Mouse (Mus musculus): ENCODE results near the gene Pax5. TPM values are rescaled to one million over a fixed set of nuclear protein-coding genes. Genes with fewer than 3 reads are reported as not detected.

Pax5 gene
- polyA plus RNA-seq, 1 experiment from 2014 or later: 7.8 TPM

DNA sequence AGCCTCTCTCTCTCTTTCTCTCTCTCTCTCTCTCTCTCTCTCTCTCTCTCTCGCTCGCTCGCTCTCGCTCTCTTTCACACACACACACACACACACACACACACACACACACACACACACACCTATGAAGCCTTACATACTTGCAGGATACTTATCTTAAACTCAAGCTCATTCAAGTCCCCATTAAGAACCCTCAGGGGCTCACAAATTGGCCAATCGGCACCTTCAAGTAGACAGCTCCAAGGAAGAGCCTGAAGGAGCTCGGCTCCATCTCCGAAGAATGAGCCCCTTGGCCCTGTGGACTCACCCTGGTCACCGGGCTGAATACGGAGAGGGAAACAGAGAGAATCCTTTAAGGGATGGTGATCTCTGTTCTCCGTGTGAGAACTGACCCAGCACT, 141.1 kb downstream of the Pax5 start:
- 84% methylated on average over 10 of the region's 10 CpGs for WGBS
- H3K9me3 ChIP-seq: no peaks in the 10 kb centered on the region
- no peak overlapping the region for H3K9ac ChIP-seq
- peaks cover 17% of the 10 kb centered on the region for H3K27me3 ChIP-seq (replicated peaks)
- H3K4me1 ChIP-seq: no peaks in the 10 kb centered on the region
- H3K4me3 ChIP-seq: no peak overlapping the region
- no peak for ATAC-seq (replicated peaks)
- H3K27ac ChIP-seq: no peak overlapping the region
- no peak overlapping the region for H3K4me2 ChIP-seq
- no peaks in the 10 kb centered on the region for H3K36me3 ChIP-seq (replicated peaks)

DNA sequence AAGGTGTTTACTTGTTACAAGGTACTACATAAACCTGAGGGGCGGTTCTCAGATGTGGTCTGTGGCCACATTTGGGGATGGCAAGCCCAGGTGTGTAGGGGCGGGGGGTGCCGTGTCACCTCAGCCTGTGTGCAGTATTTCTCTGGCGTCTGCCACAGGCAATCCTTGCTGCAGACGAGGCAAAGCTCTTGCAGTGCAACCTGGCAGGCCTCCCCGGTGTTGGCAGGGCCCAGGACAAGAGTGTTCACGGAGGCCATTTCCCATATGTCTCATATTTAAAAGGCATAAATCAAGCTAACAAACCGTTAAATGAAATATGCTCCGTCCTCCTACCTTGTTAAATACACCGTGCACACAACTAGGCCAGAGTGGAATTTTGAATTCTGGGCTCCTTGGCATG, 141.6 kb downstream of the Pax5 start:
- H3K27ac ChIP-seq: no peak overlapping the region
- no peak overlapping the region for H3K9ac ChIP-seq
- WGBS: 83% methylated on average over 10 of the region's 10 CpGs
- H3K27me3 ChIP-seq (replicated peaks): peaks cover 22% of the 10 kb centered on the region
- no peaks in the 10 kb centered on the region for H3K36me3 ChIP-seq (replicated peaks)
- H3K4me3 ChIP-seq: no peak overlapping the region
- no peak overlapping the region for H3K4me2 ChIP-seq
- H3K4me1 ChIP-seq: no peaks in the 10 kb centered on the region
- no peaks in the 10 kb centered on the region for H3K9me3 ChIP-seq
- no peak for ATAC-seq (replicated peaks)

DNA sequence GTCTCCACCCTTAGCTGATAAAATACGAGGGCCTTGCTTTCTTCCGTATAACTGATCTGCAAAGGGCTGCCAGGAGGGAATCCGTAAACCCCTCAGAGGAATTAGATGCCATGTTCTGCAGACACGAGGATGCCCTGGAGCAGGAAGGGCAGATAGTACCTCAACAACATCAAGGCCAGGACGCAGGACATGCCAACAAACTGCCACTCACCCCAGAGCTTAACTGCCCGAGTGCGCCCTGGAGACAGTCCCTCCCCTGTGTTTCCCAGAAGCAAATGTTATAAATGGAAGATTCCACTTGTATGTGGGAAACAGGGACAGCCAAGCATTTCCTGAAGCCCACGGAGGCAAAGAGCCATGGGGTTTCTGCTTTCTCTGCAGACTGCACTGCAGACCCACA, 143.9 kb downstream of the Pax5 start:
- Histone ChIP-seq H3K27ac (no peak overlapping the region), H3K9ac (no peak overlapping the region), H3K4me1 (no peaks in the 10 kb centered on the region), H3K4me3 (no peak overlapping the region), H3K9me3 (no peaks in the 10 kb centered on the region), H3K27me3 (replicated peaks) (peaks cover 33% of the 10 kb centered on the region), H3K4me2 (no peak overlapping the region), H3K36me3 (replicated peaks) (no peaks in the 10 kb centered on the region)
- no peak for ATAC-seq (replicated peaks)
- WGBS: 67% methylated on average over 8 of the region's 8 CpGs

DNA sequence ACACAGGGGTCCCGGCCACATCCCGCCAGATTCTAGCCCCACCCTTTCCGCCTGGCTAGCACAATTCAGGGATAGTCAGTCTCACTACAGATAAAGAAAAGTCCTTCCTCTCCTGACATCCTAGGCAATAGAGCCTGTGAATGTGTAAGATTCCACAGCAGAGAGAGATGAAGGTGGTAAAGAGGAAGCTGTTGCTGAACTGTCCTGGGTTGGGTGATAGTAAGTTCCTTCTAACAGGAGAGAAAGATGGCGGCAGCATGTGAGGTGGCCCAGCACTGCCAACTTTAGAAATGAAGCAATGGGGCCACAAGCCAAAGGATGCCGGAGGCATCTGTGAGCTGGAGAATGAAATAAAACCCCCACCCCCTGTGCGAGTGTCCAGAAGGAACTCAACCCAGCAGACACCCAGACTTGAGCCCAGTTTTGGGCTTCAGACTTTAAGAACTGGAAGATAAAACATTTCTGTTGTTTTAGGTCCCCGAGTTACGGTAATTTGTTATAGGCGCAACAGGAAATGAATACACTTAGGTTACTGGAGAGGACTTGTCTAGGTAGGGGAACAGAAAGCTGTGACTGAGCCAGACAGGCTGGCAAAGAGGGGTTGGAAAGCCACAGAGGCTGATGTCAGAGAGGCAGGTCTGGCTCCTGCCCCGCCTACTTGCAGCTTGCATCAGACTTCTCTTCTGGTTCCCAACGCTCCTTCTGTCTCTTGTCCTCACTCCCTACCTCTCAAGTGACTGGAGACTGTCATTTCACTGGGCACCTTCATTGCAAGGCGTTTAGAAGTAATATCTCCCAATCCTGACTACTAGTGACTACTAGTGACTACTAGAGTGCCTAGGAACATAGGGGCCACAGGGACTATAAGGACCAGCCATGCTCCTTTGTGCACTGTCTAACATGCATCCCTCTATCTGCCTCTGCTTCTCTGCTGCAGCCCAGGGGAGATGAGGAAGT, 144.9 kb downstream of the Pax5 start:
- Histone ChIP-seq H3K27me3 (replicated peaks) (peaks cover 34% of the 10 kb centered on the region), H3K36me3 (replicated peaks) (no peaks in the 10 kb centered on the region), H3K27ac (no peak overlapping the region), H3K4me3 (no peak overlapping the region), H3K4me1 (no peaks in the 10 kb centered on the region), H3K4me2 (no peak overlapping the region), H3K9me3 (no peaks in the 10 kb centered on the region), H3K9ac (no peak overlapping the region)
- WGBS: 81% methylated on average over 12 of the region's 12 CpGs
- no peak for ATAC-seq (replicated peaks)

DNA sequence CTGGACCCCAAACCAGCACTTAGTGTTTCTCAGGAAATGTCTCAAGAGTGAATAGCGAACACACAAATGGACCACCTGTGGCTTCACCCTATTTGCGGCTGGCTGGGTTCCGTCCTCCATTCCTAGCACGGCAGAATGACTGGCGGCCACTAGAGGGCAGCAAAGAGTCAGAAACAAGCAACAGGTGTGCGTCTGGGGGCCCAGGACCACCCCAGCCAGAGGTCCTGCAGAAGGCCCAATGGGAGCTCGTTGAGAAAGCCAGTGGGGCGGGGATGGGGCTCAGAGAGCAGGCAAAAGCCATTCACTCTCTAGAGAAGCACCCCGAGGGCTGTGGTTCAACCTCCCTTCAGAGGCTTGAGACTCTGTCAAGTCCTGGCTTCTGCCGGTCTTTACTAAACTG, 145.7 kb downstream of the Pax5 start:
- H3K27me3 ChIP-seq (replicated peaks): peaks cover 34% of the 10 kb centered on the region
- H3K36me3 ChIP-seq (replicated peaks): no peaks in the 10 kb centered on the region
- 7% methylated on average over 10 of the region's 10 CpGs for WGBS
- ATAC-seq (replicated peaks): 0 out of 2 replicates have a peak, but pooled peaks have one; percentile 48
- H3K4me3 ChIP-seq: no peak overlapping the region
- H3K27ac ChIP-seq: no peak overlapping the region
- no peak overlapping the region for H3K4me2 ChIP-seq
- no peaks in the 10 kb centered on the region for H3K9me3 ChIP-seq
- no peaks in the 10 kb centered on the region for H3K4me1 ChIP-seq
- H3K9ac ChIP-seq: no peak overlapping the region

DNA sequence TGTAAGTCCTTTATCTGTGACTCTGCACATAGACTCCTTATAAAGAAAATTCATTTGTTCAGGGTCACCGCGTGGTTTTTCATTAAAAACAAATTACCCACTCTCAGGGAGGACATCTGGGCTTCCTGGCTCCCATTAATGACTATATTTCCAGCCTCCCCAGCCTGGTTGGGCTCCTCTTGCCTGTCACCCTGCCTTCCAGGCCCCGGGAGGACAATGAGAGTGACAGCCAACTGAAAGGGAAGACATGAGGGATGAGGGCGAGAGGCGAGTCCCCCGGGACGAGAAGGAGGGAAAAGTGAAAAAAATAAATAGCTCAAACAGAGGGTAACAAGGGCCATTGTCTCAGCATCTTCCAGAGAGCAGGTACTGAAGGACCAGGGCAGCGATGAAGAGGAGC, 149.3 kb downstream of the Pax5 start:
- no peak overlapping the region for H3K4me2 ChIP-seq
- peaks cover 16% of the 10 kb centered on the region for H3K4me1 ChIP-seq
- H3K4me3 ChIP-seq: no peak overlapping the region
- no peak for ATAC-seq (replicated peaks)
- 23% methylated on average over 8 of the region's 8 CpGs for WGBS
- no peak overlapping the region for H3K9ac ChIP-seq
- H3K9me3 ChIP-seq: no peaks in the 10 kb centered on the region
- H3K36me3 ChIP-seq (replicated peaks): no peaks in the 10 kb centered on the region
- H3K27me3 ChIP-seq (replicated peaks): peaks cover 34% of the 10 kb centered on the region
- H3K27ac ChIP-seq: no peak overlapping the region

DNA sequence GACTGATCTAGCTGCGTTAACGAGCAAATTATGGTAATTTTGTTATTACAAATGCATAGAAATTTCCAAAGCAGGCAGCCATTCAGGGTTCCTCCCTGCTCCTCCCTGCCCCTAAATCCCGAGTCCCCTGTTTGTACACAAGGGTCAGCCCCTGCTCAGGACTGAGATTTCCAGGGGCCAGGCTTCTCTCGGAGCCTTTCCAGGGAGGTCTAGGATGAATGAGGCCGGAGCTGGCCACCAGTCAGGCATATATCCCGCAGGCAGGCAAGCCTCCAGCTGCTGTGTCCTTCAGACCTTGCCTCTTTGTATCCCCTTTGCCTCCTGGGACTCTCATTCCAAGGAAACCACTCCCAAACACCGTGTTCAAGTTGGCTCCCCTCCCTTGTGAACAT, 151.7 kb downstream of the Pax5 start:
- Histone ChIP-seq H3K4me1 (peaks cover 16% of the 10 kb centered on the region), H3K4me2 (peak overlapping the region; percentile 62), H3K27ac (peak overlapping the region; percentile 71), H3K9ac (no peak overlapping the region), H3K4me3 (no peak overlapping the region), H3K27me3 (replicated peaks) (peaks cover 11% of the 10 kb centered on the region), H3K9me3 (no peaks in the 10 kb centered on the region), H3K36me3 (replicated peaks) (no peaks in the 10 kb centered on the region)
- WGBS: 5% methylated on average over 7 of the region's 7 CpGs
- peak; percentile 40 for ATAC-seq (replicated peaks)

DNA sequence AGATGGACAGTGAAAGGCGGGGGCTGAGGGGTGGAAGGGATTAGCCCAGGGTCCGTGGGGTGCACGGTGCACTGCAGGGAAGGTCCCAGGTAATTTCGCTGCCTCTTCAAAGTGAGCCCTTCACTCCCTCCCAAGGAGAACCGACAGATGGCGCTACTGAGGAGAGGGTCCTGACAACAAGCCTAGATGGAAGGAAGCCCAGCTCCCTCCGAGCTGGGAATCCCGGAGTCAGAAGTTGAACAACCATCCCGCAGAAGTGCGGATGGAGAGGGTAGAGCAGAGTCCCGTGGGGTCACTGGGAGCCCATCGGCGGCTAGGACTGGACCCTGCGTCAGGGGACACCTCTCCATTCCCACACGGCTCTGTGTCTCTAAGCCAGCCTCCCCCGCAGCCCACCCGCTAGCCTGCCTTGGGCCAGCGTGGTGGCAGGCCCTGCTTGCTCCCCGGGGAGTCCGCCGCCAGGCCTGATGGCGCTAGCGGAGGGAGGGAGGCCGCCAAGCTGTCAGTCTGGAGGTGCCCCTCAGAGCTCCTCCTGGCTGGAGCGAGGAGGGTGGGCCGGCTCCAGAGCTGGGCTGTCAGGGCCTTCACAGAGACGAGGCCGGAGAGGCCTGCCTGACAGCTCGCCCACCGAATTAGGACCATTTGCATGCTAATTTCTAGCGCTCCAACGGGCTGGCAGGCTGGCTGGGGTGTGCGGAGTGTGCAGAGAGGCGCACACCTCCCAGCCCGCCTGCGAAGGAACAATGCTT, 152.3 kb downstream of the Pax5 start:
- peak; percentile 90 for ATAC-seq (replicated peaks)
- peaks cover 7% of the 10 kb centered on the region for H3K27me3 ChIP-seq (replicated peaks)
- peak overlapping the region; percentile 62 for H3K4me2 ChIP-seq
- 3% methylated on average over 36 of the region's 36 CpGs for WGBS
- no peaks in the 10 kb centered on the region for H3K36me3 ChIP-seq (replicated peaks)
- H3K4me3 ChIP-seq: peak overlapping the region; percentile 29
- H3K9ac ChIP-seq: peak overlapping the region; percentile 41
- H3K9me3 ChIP-seq: no peaks in the 10 kb centered on the region
- H3K27ac ChIP-seq: peak overlapping the region; percentile 71
- H3K4me1 ChIP-seq: peaks cover 16% of the 10 kb centered on the region

DNA sequence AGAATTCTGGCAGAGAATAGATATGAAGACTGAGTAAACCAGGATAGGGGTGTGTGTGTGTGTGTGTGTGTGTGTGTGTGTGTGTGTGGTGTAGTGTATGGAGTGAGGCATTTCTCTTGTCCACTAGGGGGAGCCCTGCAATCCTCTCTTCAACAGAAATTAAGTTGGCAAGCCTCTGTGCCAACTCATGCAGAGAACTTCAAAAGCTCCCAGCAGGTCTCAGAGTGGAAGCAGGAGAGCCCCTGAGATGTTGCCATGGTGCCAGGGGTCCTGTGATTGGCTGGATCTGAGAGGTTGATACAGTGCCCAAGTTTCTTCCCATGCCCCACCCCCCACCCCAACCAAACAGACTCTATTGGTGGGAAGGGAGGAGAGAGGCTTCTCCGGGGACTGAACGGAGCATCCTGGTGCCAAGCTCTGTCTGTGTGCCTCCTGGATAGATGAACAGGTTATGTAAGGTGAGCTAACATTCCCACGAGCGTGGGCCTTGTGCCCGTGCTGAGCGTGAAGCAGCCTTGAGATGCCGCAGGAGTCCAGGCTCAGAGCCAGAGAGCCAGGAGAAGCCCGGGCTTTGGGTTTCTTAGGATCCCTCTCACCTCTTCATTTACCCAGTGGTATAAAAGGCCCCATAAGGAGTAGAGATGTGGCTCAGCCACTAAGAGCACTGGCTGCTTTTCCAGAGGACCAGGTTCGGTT, 153.6 kb downstream of the Pax5 start:
- WGBS: 88% methylated on average over 9 of the region's 9 CpGs
- no peak overlapping the region for H3K27ac ChIP-seq
- ATAC-seq (replicated peaks): no peak

DNA sequence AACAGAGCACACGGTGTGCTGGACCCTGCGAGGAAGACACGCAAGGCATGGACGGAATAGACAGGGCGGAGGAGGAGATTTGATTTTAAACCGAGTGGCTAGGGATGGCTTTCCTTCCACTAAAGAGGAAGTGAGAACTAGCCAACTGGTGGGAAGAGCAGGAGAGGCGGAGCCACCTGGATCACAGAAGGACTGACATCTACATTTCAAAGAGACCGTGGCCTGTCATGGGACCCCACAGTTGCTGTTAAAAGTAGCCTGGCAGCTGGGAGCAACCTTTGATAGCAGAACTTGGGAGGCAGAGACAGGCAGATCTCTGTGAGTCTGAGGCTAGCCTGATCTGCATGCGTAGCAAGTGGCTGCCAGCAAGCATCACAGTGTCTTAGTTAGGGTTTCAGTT, 154.7 kb downstream of the Pax5 start:
- WGBS: 84% methylated on average over 9 of the region's 9 CpGs
- peaks cover 16% of the 10 kb centered on the region for H3K4me1 ChIP-seq
- H3K36me3 ChIP-seq (replicated peaks): no peaks in the 10 kb centered on the region
- no peak overlapping the region for H3K4me3 ChIP-seq
- no peaks in the 10 kb centered on the region; the same call in 1 of the 2 replicates for H3K27me3 ChIP-seq (replicated peaks)
- ATAC-seq (replicated peaks): no peak
- H3K27ac ChIP-seq: no peak overlapping the region
- H3K9ac ChIP-seq: no peak overlapping the region
- no peak overlapping the region for H3K4me2 ChIP-seq
- H3K9me3 ChIP-seq: no peaks in the 10 kb centered on the region

More for the DNA sequence above, 153.6 kb downstream of the Pax5 start:
- Histone ChIP-seq H3K9ac (no peak overlapping the region), H3K9me3 (no peaks in the 10 kb centered on the region), H3K36me3 (replicated peaks) (no peaks in the 10 kb centered on the region), H3K4me3 (no peak overlapping the region), H3K4me1 (peaks cover 16% of the 10 kb centered on the region), H3K27me3 (replicated peaks) (peaks cover 5% of the 10 kb centered on the region), H3K4me2 (no peak overlapping the region)

DNA sequence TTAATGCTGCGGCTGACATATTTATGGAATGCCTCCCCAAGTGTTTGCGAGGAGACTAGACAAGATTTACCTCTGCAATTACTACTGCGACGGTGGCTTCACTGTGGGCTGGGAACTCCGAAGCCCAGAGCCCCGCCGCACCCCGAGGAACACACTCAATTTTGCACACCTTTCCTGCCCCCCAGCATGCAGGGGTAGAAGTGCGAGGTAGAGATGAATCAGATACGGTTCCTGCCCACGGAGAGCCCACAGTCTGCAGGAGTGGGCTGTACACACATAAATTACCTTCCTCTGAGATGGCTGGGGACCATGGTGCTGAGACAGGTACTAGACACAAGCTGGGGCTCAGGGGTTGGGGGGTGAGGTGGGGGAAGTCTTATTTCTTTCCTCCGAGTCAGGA, 158.8 kb downstream of the Pax5 start:
- WGBS: 84% methylated on average over 12 of the region's 12 CpGs
- Histone ChIP-seq H3K27me3 (replicated peaks) (no peaks in the 10 kb centered on the region), H3K4me1 (no peaks in the 10 kb centered on the region), H3K9ac (no peak overlapping the region), H3K4me3 (no peak overlapping the region), H3K27ac (no peak overlapping the region), H3K9me3 (no peaks in the 10 kb centered on the region), H3K36me3 (replicated peaks) (no peaks in the 10 kb centered on the region), H3K4me2 (no peak overlapping the region)
- no peak for ATAC-seq (replicated peaks)

DNA sequence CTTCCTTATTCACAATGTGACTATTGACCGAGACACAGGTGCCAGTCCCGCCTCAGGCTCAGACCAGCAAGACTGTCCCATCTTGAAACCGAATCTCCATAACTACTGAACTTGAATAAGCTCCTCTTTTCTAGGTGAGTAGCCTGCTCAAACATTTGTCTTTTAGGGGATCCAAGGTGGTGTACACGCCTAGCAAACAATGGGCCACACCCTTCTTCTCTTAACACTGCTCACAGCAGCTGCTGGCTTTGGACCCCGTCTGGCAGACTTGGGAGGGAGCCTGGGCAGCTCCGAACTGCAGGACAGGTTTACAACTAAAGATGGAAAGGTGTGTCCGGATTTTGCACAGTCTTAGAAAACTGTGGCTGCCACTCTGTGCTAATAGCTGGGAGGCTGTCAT, 161.3 kb downstream of the Pax5 start:
- Histone ChIP-seq H3K36me3 (replicated peaks) (no peaks in the 10 kb centered on the region), H3K9ac (no peak overlapping the region), H3K27ac (no peak overlapping the region), H3K4me3 (no peak overlapping the region), H3K4me1 (no peaks in the 10 kb centered on the region), H3K4me2 (no peak overlapping the region), H3K9me3 (no peaks in the 10 kb centered on the region), H3K27me3 (replicated peaks) (no peaks in the 10 kb centered on the region)
- WGBS: 83% methylated on average over 7 of the region's 7 CpGs
- ATAC-seq (replicated peaks): no peak

Data from midbrain, embryonic 15.5 days (tissue).